Mouse (Mus musculus) CH12.LX (cell line): ENCODE data around the gene Prss40. TPM values are rescaled to one million over a fixed set of nuclear protein-coding genes. Genes with fewer than 3 reads are reported as not detected.
A peak's percentile ranks its signal among the peaks of the same experiment; 100 is the strongest.

Experiments
- DNase-seq: peaks from one replicate; pipeline ENCODE4 v3.0.0-alpha.2; 2013; ENCODE audit errors: extremely low read depth
- H3K27ac ChIP-seq: 2 replicates; pipeline ENCODE4 v1.5.1; 2012; ENCODE audit warnings: low read depth, mild to moderate bottlenecking, control low read depth, moderate library complexity; ENCODE audit not compliant: insufficient read depth
- H3K27me3 ChIP-seq: replicated peaks from 2 replicates; pipeline ENCODE3; 2012; ENCODE audit warnings: inconsistent platforms
- H3K36me3 ChIP-seq, 2 experiments: replicated peaks in 1 of 2; 2 replicates each; pipeline versions ENCODE3 to v1.6.1; 2012; ENCODE audit warnings: inconsistent platforms in 1 of 2, low read length in 1 of 2, mild to moderate bottlenecking in 1 of 2, mixed read lengths in 1 of 2, moderate library complexity in 1 of 2; ENCODE audit not compliant: control insufficient read depth in 1 of 2, insufficient read depth in 1 of 2
- H3K4me1 ChIP-seq, 2 experiments: 2 replicates each; pipeline ENCODE4 v1.6.1; 2012; ENCODE audit warnings: inconsistent platforms in 1 of 2, moderate library complexity in 1 of 2; ENCODE audit not compliant: insufficient read depth in 2 of 2, control insufficient read depth in 1 of 2
- H3K4me2 ChIP-seq: 2 replicates; pipeline ENCODE4 v1.6.1; 2012; ENCODE audit warnings: low read depth, mild to moderate bottlenecking, control low read depth; ENCODE audit not compliant: poor library complexity, insufficient read depth, severe bottlenecking
- H3K4me3 ChIP-seq, 3 experiments: fragments of 150-350 bp in 1 of 3; sonication (generic) in 1 of 3; replicated peaks in 1 of 3; 2 replicates each; pipeline versions ENCODE3 to v1.5.1; 2011 to 2012; ENCODE audit warnings: low read depth in 2 of 3, low read length in 2 of 3, mild to moderate bottlenecking in 2 of 3, moderate library complexity in 2 of 3, control low read depth in 1 of 3, improper control_type of control experiment in 1 of 3, inconsistent platforms in 1 of 3, mixed read lengths in 1 of 3; ENCODE audit not compliant: poor library complexity in 1 of 3
- H3K79me2 ChIP-seq: replicated peaks from 2 replicates; pipeline ENCODE4 v1.6.1; 2012; ENCODE audit warnings: mild to moderate bottlenecking, moderate library complexity; ENCODE audit not compliant: control insufficient read depth, poor library complexity, insufficient read depth, severe bottlenecking; ENCODE audit errors: extremely low read depth
- H3K9ac ChIP-seq: 2 replicates; pipeline ENCODE4 v1.6.1; 2012; ENCODE audit warnings: low read depth, mild to moderate bottlenecking, control low read depth, moderate library complexity; ENCODE audit not compliant: insufficient read depth
- H3K9me3 ChIP-seq: replicated peaks from 2 replicates; pipeline ENCODE3; 2012; ENCODE audit warnings: low read length, inconsistent platforms, mixed read lengths
- BHLHE40 ChIP-seq: IDR thresholded peaks from 2 replicates; pipeline ENCODE4 v1.6.1; 2011; ENCODE audit warnings: mild to moderate bottlenecking, low read depth, low read length, improper control_type of control experiment
- E2F4 ChIP-seq: IDR thresholded peaks from 2 replicates; pipeline ENCODE4 v1.6.1; 2011; ENCODE audit warnings: low read depth, low read length, improper control_type of control experiment; ENCODE audit not compliant: insufficient replicate concordance
- ETS1 ChIP-seq: conservative IDR thresholded peaks from 2 replicates; pipeline ENCODE4 v1.6.1; 2012; ENCODE audit warnings: low read depth, mild to moderate bottlenecking, inconsistent platforms, low read length, improper control_type of control experiment, moderate library complexity
- GABPA ChIP-seq: IDR thresholded peaks from 2 replicates; pipeline ENCODE4 v1.6.1; 2012; ENCODE audit warnings: low read depth, low read length, improper control_type of control experiment, inconsistent platforms; ENCODE audit not compliant: insufficient replicate concordance
- IRF4 ChIP-seq: IDR thresholded peaks from 2 replicates; pipeline ENCODE4 v1.6.1; 2014; ENCODE audit warnings: low read depth, mild to moderate bottlenecking, inconsistent platforms, low read length, improper control_type of control experiment
- JUND ChIP-seq: conservative IDR thresholded peaks from 2 replicates; pipeline ENCODE4 v1.6.1; 2011; ENCODE audit warnings: low read depth, low read length, improper control_type of control experiment
- MAX ChIP-seq: IDR thresholded peaks from 2 replicates; pipeline ENCODE4 v1.6.1; 2011; ENCODE audit warnings: low read length, improper control_type of control experiment
- MXI1 ChIP-seq: IDR thresholded peaks from 2 replicates; pipeline ENCODE4 v1.6.1; 2011; ENCODE audit warnings: mild to moderate bottlenecking, low read depth, low read length, improper control_type of control experiment
- MYC ChIP-seq: IDR thresholded peaks from 2 replicates; pipeline ENCODE4 v1.6.1; 2011; ENCODE audit warnings: low read depth, mild to moderate bottlenecking, improper control_type of control experiment, low read length
- NRF1 ChIP-seq: IDR thresholded peaks from 2 replicates; pipeline ENCODE4 v1.6.1; 2014; ENCODE audit warnings: low read depth, mild to moderate bottlenecking, inconsistent platforms, low read length, improper control_type of control experiment, moderate library complexity
- POLR2A ChIP-seq: IDR thresholded peaks from 2 replicates; pipeline ENCODE4 v1.6.1; 2011; ENCODE audit warnings: low read depth, mild to moderate bottlenecking, improper control_type of control experiment, low read length
- SIN3A ChIP-seq: IDR thresholded peaks from 2 replicates; pipeline ENCODE4 v1.6.1; 2012; ENCODE audit warnings: low read length, improper control_type of control experiment, inconsistent platforms
- SMC3 ChIP-seq: IDR thresholded peaks from 2 replicates; pipeline ENCODE4 v1.6.1; 2011; ENCODE audit warnings: low read depth, low read length, improper control_type of control experiment
- TBP ChIP-seq: conservative IDR thresholded peaks from 2 replicates; pipeline ENCODE4 v1.6.1; 2011; ENCODE audit warnings: low read depth, low read length, improper control_type of control experiment
- UBTF ChIP-seq: IDR thresholded peaks from 2 replicates; pipeline ENCODE4 v1.6.1; 2012; ENCODE audit warnings: low read depth, mild to moderate bottlenecking, inconsistent platforms, low read length, improper control_type of control experiment, moderate library complexity
- ZMIZ1 ChIP-seq: IDR thresholded peaks from 2 replicates; pipeline ENCODE4 v1.6.1; 2012; ENCODE audit warnings: low read depth, mild to moderate bottlenecking, inconsistent platforms, low read length, improper control_type of control experiment
- dilution Hi-C: fragments of 300-500 bp; cut with MboI; formaldehyde crosslinking; loops from 2 replicates; pipeline ENCODE4 v1.14.3; 2020; ENCODE audit warnings: low sequenced_read_pairs; ENCODE audit not compliant: extremely low pct_unique_long_range_greater_than_20kb, extremely low pct_ligation_motif_present
- in situ Hi-C: fragments of 300-500 bp; cut with MboI; formaldehyde crosslinking; loops from 3 replicates; pipeline ENCODE4 v1.14.3; 2019; ENCODE audit warnings: low sequenced_read_pairs, low pct_ligation_motif_present, low pct_unique_long_range_greater_than_20kb, mixed read lengths
- polyA plus RNA-seq: library from polyadenylated mRNA; unstranded; fragments of >175 nt; gene quantifications from 2 replicates; pipeline ENCODE4 v1.2.1, GENCODE M21; 2012; ENCODE audit warnings: low read depth; ENCODE audit not compliant: insufficient read length
- total RNA-seq, 2 experiments: library from RNA; depleted of rRNA; stranded (reverse); fragments of 300-350 nt in 1 of 2; fragments of >200 nt in 1 of 2; gene quantifications; 2 replicates each; pipeline ENCODE4 v1.2.3; 2012 to 2014

Prss40 gene
- total and polyA plus RNA-seq, 3 experiments = not detected

- DNase-seq = no peak
- peak overlapping the region; percentile 86; the same call in 1 of the 2 replicates for H3K4me2 ChIP-seq
- dilution Hi-C loops = no loop called here
- no peak overlapping the region for H3K4me3 ChIP-seq
- no peaks in the 10 kb centered on the region for H3K9me3 ChIP-seq
- no peaks in the 10 kb centered on the region for H3K36me3 ChIP-seq
- no peak overlapping the region for H3K9ac ChIP-seq
- TF ChIP-seq TBP = no peak
- no peak for TF ChIP-seq POLR2A
- no peak for TF ChIP-seq UBTF
- H3K27ac ChIP-seq = no peak overlapping the region
- H3K4me1 ChIP-seq = peaks cover 7 to 9% of the 10 kb centered on the region in 2 experiments
- peaks cover 39% of the 10 kb centered on the region for H3K27me3 ChIP-seq
- no peaks in the 10 kb centered on the region for H3K79me2 ChIP-seq
- in situ Hi-C loops = no loop called here
Observed at GRCm38 (mm10) chr1:34579782-34580356, 19.1 kb upstream of the Prss40 start.

- Histone ChIP-seq H3K4me3 (peak within 1 kb of the TSS in 1 of 3 experiments; percentile 14), H3K27me3 (peaks cover 31% of the 10 kb centered on the region), H3K4me2 (peak within 1 kb of the TSS; percentile 86), H3K36me3 (no peaks in the 10 kb centered on the region), H3K27ac (no peak within 1 kb of the TSS), H3K9me3 (no peaks in the 10 kb centered on the region), H3K9ac (no peak within 1 kb of the TSS), H3K4me1 (peaks cover 7 to 9% of the 10 kb centered on the region in 2 experiments), H3K79me2 (no peaks in the 10 kb centered on the region)
- dilution Hi-C loops = no loop called here
- in situ Hi-C loops = no loop called here
- TF ChIP-seq ETS1 = no peak
- peak; percentile 85 for TF ChIP-seq MXI1
- peak; percentile 25; the same call in 1 of the 2 replicates for TF ChIP-seq IRF4
- peak; percentile 84 for TF ChIP-seq SIN3A
- TF ChIP-seq NRF1 = peak; percentile 24; the same call in 1 of the 2 replicates
- no peak for TF ChIP-seq GABPA
- no peak for TF ChIP-seq TBP
- 0 out of 2 replicates have a peak, but pooled peaks have one; percentile 5 for TF ChIP-seq SMC3
- peak; percentile 38 for DNase-seq
Observed at GRCm38 (mm10) chr1:34578851-34579781, 18.4 kb upstream of the Prss40 start, which contains the start of gene Amer3. TSS of gene Amer3 (plus strand) at chr1:34579657.

- dilution Hi-C loops (no loop called here), in situ Hi-C loops (no loop called here)
- H3K9ac ChIP-seq = no peak overlapping the region
Observed at GRCm38 (mm10) chr1:34573221-34573620, 12.5 kb upstream of the Prss40 start.

More at GRCm38 (mm10) chr1:34573221-34573620, 12.5 kb upstream of the Prss40 start:
- no peak overlapping the region for H3K4me3 ChIP-seq
- H3K9me3 ChIP-seq = no peaks in the 10 kb centered on the region
- peak; percentile 70 for DNase-seq
- H3K4me1 ChIP-seq = peaks cover 4 to 6% of the 10 kb centered on the region in 2 experiments
- no peaks in the 10 kb centered on the region for H3K36me3 ChIP-seq
- peak; percentile 93 for TF ChIP-seq BHLHE40
- TF ChIP-seq NRF1 = no peak
- TF ChIP-seq MAX = 0 out of 2 replicates have a peak, but pooled peaks have one; percentile 21
- no peak for TF ChIP-seq ZMIZ1
- no peak for TF ChIP-seq MYC
- TF ChIP-seq E2F4 = no peak
- TF ChIP-seq IRF4 = no peak
- no peak for TF ChIP-seq JUND
- no peaks in the 10 kb centered on the region for H3K79me2 ChIP-seq
- no peak overlapping the region for H3K27ac ChIP-seq
- H3K4me2 ChIP-seq = no peak overlapping the region
- peaks cover 2% of the 10 kb centered on the region for H3K27me3 ChIP-seq
